Mouse (Mus musculus): ENCODE results near the gene Lasp1. TPM values are rescaled to one million over a fixed set of nuclear protein-coding genes. Genes with fewer than 3 reads are reported as not detected.

Gene Lasp1
- total RNA-seq, 2 experiments from 2014 or later = 107 to 110 TPM

GRCm38 (mm10) chr11:97793165-97793564 lies 5.6 kb upstream of the Lasp1 start:
- DNase-seq (ENCODE audit: low spot score in 2 of 2) = peak in 1 of 2 experiments; percentile 73

- peak; percentile 75 to 90 for DNase-seq (ENCODE audit: low spot score in 2 of 2)
Observed at GRCm38 (mm10) chr11:97796910-97797309, 1.9 kb upstream of the Lasp1 start.

GRCm38 (mm10) chr11:97797369-97798082 lies 1.3 kb upstream of the Lasp1 start:
- no peak for DNase-seq (ENCODE audit: low spot score in 2 of 2)

- DNase-seq (ENCODE audit: low spot score in 2 of 2) = no peak
Observed at GRCm38 (mm10) chr11:97798083-97798435, 741 bp upstream of the Lasp1 start.

- peak; percentile 86 to 92 for DNase-seq (ENCODE audit: low spot score in 2 of 2)
Observed at GRCm38 (mm10) chr11:97799146-97799993, 570 bp downstream of the Lasp1 start.

- no peak for DNase-seq (ENCODE audit: low spot score in 2 of 2)
Observed at GRCm38 (mm10) chr11:97799994-97800690, 1.3 kb downstream of the Lasp1 start.

- DNase-seq (ENCODE audit: low spot score in 2 of 2) = no peak
Observed at GRCm38 (mm10) chr11:97800691-97801408, 2.0 kb downstream of the Lasp1 start.

GRCm38 (mm10) chr11:97801409-97802193 lies 2.8 kb downstream of the Lasp1 start:
- peak in 1 of 2 experiments; percentile 67 for DNase-seq (ENCODE audit: low spot score in 2 of 2)

GRCm38 (mm10) chr11:97802194-97802470 lies 3.3 kb downstream of the Lasp1 start:
- no peak for DNase-seq (ENCODE audit: low spot score in 2 of 2)

- DNase-seq (ENCODE audit: low spot score in 2 of 2) = no peak
Observed at GRCm38 (mm10) chr11:97802495-97802894, 3.7 kb downstream of the Lasp1 start.

GRCm38 (mm10) chr11:97803847-97804246 lies 5.0 kb downstream of the Lasp1 start:
- DNase-seq (ENCODE audit: low spot score in 2 of 2) = no peak

- no peak for DNase-seq (ENCODE audit: low spot score in 2 of 2)
Observed at GRCm38 (mm10) chr11:97804841-97805661, 6.3 kb downstream of the Lasp1 start.

GRCm38 (mm10) chr11:97805662-97806612 lies 7.1 kb downstream of the Lasp1 start:
- DNase-seq (ENCODE audit: low spot score in 2 of 2) = no peak

- DNase-seq (ENCODE audit: low spot score in 2 of 2) = no peak
Observed at GRCm38 (mm10) chr11:97806613-97806964, 7.8 kb downstream of the Lasp1 start.

- DNase-seq (ENCODE audit: low spot score in 2 of 2) = no peak
Observed at GRCm38 (mm10) chr11:97807626-97808025, 8.8 kb downstream of the Lasp1 start.

- DNase-seq (ENCODE audit: low spot score in 2 of 2) = no peak
Observed at GRCm38 (mm10) chr11:97808093-97808492, 9.3 kb downstream of the Lasp1 start.

- no peak for DNase-seq (ENCODE audit: low spot score in 2 of 2)
Observed at GRCm38 (mm10) chr11:97808621-97809234, 9.9 kb downstream of the Lasp1 start.

Measured in layer of hippocampus, adult 18-20 months (tissue).